Mouse (Mus musculus) heart, embryonic 14.5 days (tissue): ENCODE data around the gene Sptbn4. TPM values are rescaled to one million over a fixed set of nuclear protein-coding genes. Genes with fewer than 3 reads are reported as not detected.

Experiments used
- ATAC-seq: fragments of 200-750 bp; cut with Nextera tagmentation; 2 replicates; pipeline ENCODE4 v1.8.0; 2017; ENCODE audit warnings: low read depth, moderate TSS enrichment; ENCODE audit not compliant: insufficient number of reproducible peaks, insufficient read depth, low FRiP score
- H3K27ac ChIP-seq, 2 experiments: fragments of 200-500 bp in 1 of 2; fragments of 300-500 bp in 1 of 2; sonication (generic) in 1 of 2; replicated peaks in 1 of 2; 2 replicates each; pipeline ENCODE4 v1.5.1; 2012 to 2014; ENCODE audit warnings: low read depth in 2 of 2, low read length in 2 of 2, control low read depth in 1 of 2, mild to moderate bottlenecking in 1 of 2, mixed read lengths in 1 of 2; ENCODE audit not compliant: control insufficient read depth in 1 of 2, insufficient read depth in 1 of 2
- H3K27me3 ChIP-seq: fragments of 300-500 bp; sonication (generic); 2 replicates; pipeline ENCODE4 v1.6.1; 2014; ENCODE audit warnings: mild to moderate bottlenecking, low read length, control low read depth; ENCODE audit not compliant: control insufficient read depth, insufficient read depth
- H3K36me3 ChIP-seq: fragments of 300-500 bp; sonication (generic); 2 replicates; pipeline ENCODE4 v1.6.1; 2014; ENCODE audit warnings: mild to moderate bottlenecking, control low read depth, low read length, mixed read lengths; ENCODE audit not compliant: control insufficient read depth, insufficient read depth
- H3K4me1 ChIP-seq, 2 experiments: fragments of 200-500 bp in 1 of 2; fragments of 300-500 bp in 1 of 2; sonication (generic) in 1 of 2; 2 replicates each; pipeline ENCODE4 v1.6.1; 2012 to 2014; ENCODE audit warnings: low read length in 2 of 2, control low read depth in 1 of 2, mixed read lengths in 1 of 2; ENCODE audit not compliant: control insufficient read depth in 2 of 2, insufficient read depth in 2 of 2
- H3K4me2 ChIP-seq: fragments of 300-500 bp; sonication (generic); 2 replicates; pipeline ENCODE4 v1.6.1; 2014; ENCODE audit warnings: mild to moderate bottlenecking, low read length
- H3K4me3 ChIP-seq, 2 experiments: fragments of 200-500 bp in 1 of 2; fragments of 300-500 bp in 1 of 2; sonication (generic) in 1 of 2; 2 replicates each; pipeline ENCODE4 v1.5.1; 2012 to 2014; ENCODE audit warnings: low read length in 2 of 2, mild to moderate bottlenecking in 2 of 2, control low read depth in 1 of 2, low read depth in 1 of 2, moderate library complexity in 1 of 2; ENCODE audit not compliant: control insufficient read depth in 1 of 2, insufficient read depth in 1 of 2
- H3K9ac ChIP-seq: fragments of 300-500 bp; sonication (generic); 2 replicates; pipeline ENCODE4 v1.6.1; 2014; ENCODE audit warnings: mild to moderate bottlenecking, low read length
- H3K9me3 ChIP-seq: fragments of 300-500 bp; sonication (generic); 2 replicates; pipeline ENCODE4 v1.6.1; 2016; ENCODE audit warnings: low read length, control low read depth; ENCODE audit not compliant: control insufficient read depth
- WGBS: fragments of 180-500 bp; shearing (Covaris S2); extraction: QIAGEN DNeasy Blood & Tissue Kit; methylation state at CpG from one replicate; pipeline ENCODE4 v1.1.7; 2014; 5-methylcytosine and 5-hydroxymethylcytosine counted together
- polyA plus RNA-seq: library from polyadenylated mRNA; unstranded; fragments of >200 nt; fragmentation: Nextera tagmentation; extraction: Ambion mirVana; gene quantifications from 2 replicates; pipeline ENCODE4 v1.2.1, GENCODE M21; 2014

The Sptbn4 gene
- polyA plus RNA-seq, 1 experiment from 2014 or later, result 0.15 TPM

- ATAC-seq, result no peak
- 11% methylated on average over 34 of the region's 53 CpGs for WGBS
These were observed 716 bp downstream of the Sptbn4 start for GRCm38 (mm10) chr7:27446521-27447418.

GRCm38 (mm10) chr7:27446051-27446450 lies 1.4 kb downstream of the Sptbn4 start:
- no peaks in the 10 kb centered on the region for H3K36me3 ChIP-seq
- H3K4me2 ChIP-seq, result peak overlapping the region; percentile 98
- H3K9ac ChIP-seq, result peak overlapping the region; percentile 70
- H3K27me3 ChIP-seq, result peaks cover 26% of the 10 kb centered on the region
- H3K4me3 ChIP-seq, result peak overlapping the region; percentile 32 to 48
- no peaks in the 10 kb centered on the region for H3K9me3 ChIP-seq
- ATAC-seq, result no peak
- no peak overlapping the region for H3K27ac ChIP-seq
- 8% methylated on average over 18 of the region's 18 CpGs for WGBS
- H3K4me1 ChIP-seq, result peaks cover 5 to 23% of the 10 kb centered on the region in 2 experiments; a peak in 3 of 4 replicates

More at GRCm38 (mm10) chr7:27446521-27447418, 716 bp downstream of the Sptbn4 start:
- peaks cover 26% of the 10 kb centered on the region for H3K27me3 ChIP-seq
- peaks cover 5 to 23% of the 10 kb centered on the region in 2 experiments; a peak in 3 of 4 replicates for H3K4me1 ChIP-seq
- H3K4me3 ChIP-seq, result peak overlapping the region; percentile 32 to 66
- no peaks in the 10 kb centered on the region for H3K36me3 ChIP-seq
- H3K4me2 ChIP-seq, result peak overlapping the region; percentile 98
- H3K9ac ChIP-seq, result peak overlapping the region; percentile 70
- no peaks in the 10 kb centered on the region for H3K9me3 ChIP-seq
- H3K27ac ChIP-seq, result no peak overlapping the region

GRCm38 (mm10) chr7:27440014-27440413 lies 7.5 kb downstream of the Sptbn4 start:
- Histone ChIP-seq H3K9ac (no peak overlapping the region), H3K4me1 (no peaks in the 10 kb centered on the region), H3K4me2 (no peak overlapping the region), H3K27ac (no peak overlapping the region), H3K4me3 (no peak overlapping the region), H3K36me3 (no peaks in the 10 kb centered on the region), H3K9me3 (0 out of 2 replicates have a peak, but pooled peaks cover 2% of the 10 kb centered on the region), H3K27me3 (peaks cover 7% of the 10 kb centered on the region)
- WGBS, result 80% methylated on average over 4 of the region's 4 CpGs
- no peak for ATAC-seq

- Histone ChIP-seq H3K9me3 (0 out of 2 replicates have a peak, but pooled peaks cover 2% of the 10 kb centered on the region), H3K4me2 (no peak overlapping the region), H3K36me3 (no peaks in the 10 kb centered on the region), H3K27ac (no peak overlapping the region), H3K27me3 (peaks cover 17% of the 10 kb centered on the region), H3K9ac (no peak overlapping the region), H3K4me1 (no peaks in the 10 kb centered on the region), H3K4me3 (no peak overlapping the region)
- WGBS, result 56% methylated on average over 5 of the region's 5 CpGs
- no peak for ATAC-seq
These were observed 9.9 kb downstream of the Sptbn4 start for GRCm38 (mm10) chr7:27437544-27437943.

- Histone ChIP-seq H3K4me2 (no peak overlapping the region), H3K4me3 (no peak overlapping the region), H3K27ac (no peak overlapping the region), H3K27me3 (peaks cover 17% of the 10 kb centered on the region), H3K9ac (no peak overlapping the region), H3K36me3 (no peaks in the 10 kb centered on the region), H3K4me1 (peaks cover 0 to 3% of the 10 kb centered on the region in 2 experiments; a peak in 1 of 4 replicates), H3K9me3 (peaks cover 6% of the 10 kb centered on the region; the same call in 1 of the 2 replicates)
- 6% methylated on average over 10 of the region's 10 CpGs for WGBS
- no peak for ATAC-seq
These were observed 13.7 kb downstream of the Sptbn4 start for GRCm38 (mm10) chr7:27433794-27434193.

GRCm38 (mm10) chr7:27433349-27433748 lies 14.1 kb downstream of the Sptbn4 start:
- ATAC-seq, result no peak
- 21% methylated on average over 10 of the region's 10 CpGs for WGBS
- H3K27ac ChIP-seq, result no peak overlapping the region
- H3K4me3 ChIP-seq, result no peak overlapping the region
- no peak overlapping the region for H3K9ac ChIP-seq
- H3K36me3 ChIP-seq, result no peaks in the 10 kb centered on the region
- peaks cover 6% of the 10 kb centered on the region; the same call in 1 of the 2 replicates for H3K9me3 ChIP-seq
- H3K4me2 ChIP-seq, result no peak overlapping the region
- H3K4me1 ChIP-seq, result peaks cover 0 to 3% of the 10 kb centered on the region in 2 experiments; a peak in 1 of 4 replicates
- peaks cover 17% of the 10 kb centered on the region for H3K27me3 ChIP-seq

- H3K4me2 ChIP-seq, result no peak overlapping the region
- no peak overlapping the region for H3K27ac ChIP-seq
- H3K27me3 ChIP-seq, result peaks cover 11% of the 10 kb centered on the region
- no peak overlapping the region for H3K9ac ChIP-seq
- no peak overlapping the region for H3K4me3 ChIP-seq
- peaks cover 0 to 3% of the 10 kb centered on the region in 2 experiments; a peak in 1 of 4 replicates for H3K4me1 ChIP-seq
- ATAC-seq, result no peak
- 56% methylated on average over 2 of the region's 2 CpGs for WGBS
- peaks cover 6% of the 10 kb centered on the region; the same call in 1 of the 2 replicates for H3K9me3 ChIP-seq
- no peaks in the 10 kb centered on the region for H3K36me3 ChIP-seq
These were observed 18.4 kb downstream of the Sptbn4 start for GRCm38 (mm10) chr7:27429135-27429534.
